Mouse (Mus musculus): ENCODE measurements around the gene Ly6g5b.
"Not testable (repeated sequence)": the region's sequence is repeated elsewhere in the genome, so short reads cannot be mapped to it uniquely, and the experiment has no call there.

The Ly6g5b gene

DNA sequence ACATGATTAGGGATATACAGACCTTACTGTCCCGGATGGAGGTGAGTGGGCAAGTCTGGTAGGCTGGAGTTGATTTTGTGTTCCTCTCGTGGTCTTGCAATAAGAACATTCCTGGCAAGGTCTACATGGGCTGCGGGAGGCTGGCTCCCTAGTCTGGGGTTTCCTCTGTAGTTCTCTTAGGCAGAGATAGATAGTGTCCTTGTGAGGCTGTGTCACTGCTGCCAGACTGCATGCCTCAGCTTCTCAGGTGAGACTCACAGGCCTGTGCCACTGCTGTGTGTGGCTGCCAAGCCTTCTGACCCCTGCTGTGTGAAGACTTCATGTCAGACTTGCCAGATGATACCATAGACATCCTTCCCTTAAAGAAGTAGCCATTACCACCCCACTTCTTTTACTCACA, 24.0 kb upstream of the Ly6g5b start:
- no peak for DNase-seq (ENCODE audit: low read depth)

DNA sequence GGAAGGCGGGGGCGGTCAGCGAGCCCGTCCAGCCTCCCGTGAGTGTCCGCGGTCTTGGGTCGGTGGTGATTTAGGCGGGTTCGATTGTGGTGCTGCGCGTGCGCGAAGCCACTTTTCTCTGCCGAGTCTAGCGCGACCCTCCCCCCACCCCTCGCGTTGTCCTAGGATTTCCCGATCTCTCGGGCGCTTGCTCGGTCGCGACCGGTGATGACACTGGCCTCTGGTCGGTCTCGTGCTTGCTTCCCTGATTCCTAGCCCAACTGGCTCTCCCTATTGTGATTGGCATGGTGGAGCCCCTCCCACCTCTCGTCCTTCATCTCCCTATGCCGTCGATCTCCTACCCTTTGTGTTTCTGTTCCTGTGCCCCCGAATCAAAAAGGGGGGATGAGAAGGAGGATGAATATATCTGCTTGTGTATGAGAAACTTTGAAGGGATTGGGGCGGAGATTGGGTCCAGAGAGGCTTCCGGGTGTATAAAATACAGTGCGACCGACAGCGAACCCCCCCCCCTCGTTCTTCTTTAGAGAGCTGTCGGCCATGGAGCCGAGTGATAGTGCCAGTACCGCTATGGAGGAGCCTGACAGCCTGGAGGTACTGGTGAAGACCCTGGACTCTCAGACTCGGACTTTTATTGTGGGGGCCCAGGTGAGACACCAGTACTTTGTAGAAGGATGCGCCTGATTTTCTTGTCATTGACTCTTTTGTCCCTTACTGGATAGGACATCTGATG, 20.5 kb upstream of the Ly6g5b start:
- DNase-seq (ENCODE audit: low read depth): peak; percentile 47

DNA sequence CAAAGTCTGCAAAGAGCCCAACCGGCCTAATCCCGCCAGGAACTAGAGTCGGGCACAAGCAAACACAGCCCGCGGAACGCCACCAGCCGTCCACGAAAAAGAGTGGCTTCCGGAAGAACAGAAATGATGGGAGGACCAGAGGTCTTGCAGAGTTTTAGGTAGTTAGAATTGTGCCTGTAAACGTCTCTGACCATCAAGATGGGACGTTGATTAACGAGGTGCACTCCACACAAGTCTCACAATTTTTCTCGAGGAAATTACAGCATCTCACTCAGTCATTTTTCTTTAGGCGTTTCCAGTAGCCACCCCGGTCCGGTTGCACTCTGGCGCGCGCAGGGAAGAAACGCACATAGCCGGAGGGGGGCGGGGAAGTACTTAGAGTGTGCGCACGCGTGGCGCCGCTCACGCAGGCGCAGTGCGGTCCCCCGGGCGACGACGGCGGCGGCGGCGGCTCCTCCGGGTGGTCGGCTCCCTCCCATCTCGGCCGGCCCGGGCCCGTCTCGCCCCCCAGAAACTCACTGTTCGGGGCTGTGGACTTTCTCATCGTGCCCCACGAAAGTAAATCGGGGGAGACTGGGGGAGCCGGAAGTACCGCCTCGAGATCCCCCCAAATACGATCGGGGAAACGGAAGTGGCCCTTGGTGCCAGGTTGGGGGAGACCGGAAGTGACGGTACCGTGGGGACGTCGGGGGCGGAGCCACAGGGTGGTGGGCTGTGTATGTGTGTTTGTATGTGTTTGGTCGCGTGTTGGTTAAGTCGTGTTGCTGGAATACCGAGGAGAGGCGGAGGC, 19.8 kb upstream of the Ly6g5b start, which contains the start of gene Bag6:
Gene Bag6, plus strand, starts transcription at position 378 of the 790 bp plus-strand sequence.
- DNase-seq (ENCODE audit: low read depth): peak; percentile 87

DNA sequence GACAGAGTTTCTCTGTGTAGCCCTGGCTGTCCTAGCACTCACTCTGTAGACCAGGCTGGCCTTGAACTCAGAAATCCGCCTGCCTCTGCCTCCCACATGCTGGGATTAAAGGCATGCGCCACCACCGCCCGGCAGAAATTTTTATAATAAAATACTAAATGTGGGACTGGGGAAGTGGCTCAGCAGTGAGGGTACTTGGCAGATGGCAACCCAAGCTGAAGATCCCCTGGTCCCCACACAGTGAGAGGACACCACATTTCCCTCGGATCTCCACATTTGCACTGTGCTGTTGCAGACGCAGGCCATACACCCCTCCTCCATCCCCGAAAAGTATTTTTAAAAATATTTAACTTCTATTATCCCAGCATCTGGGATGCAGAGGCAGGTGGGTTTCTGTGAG, 18.3 kb upstream of the Ly6g5b start:
- DNase-seq (ENCODE audit: low read depth): no peak

DNA sequence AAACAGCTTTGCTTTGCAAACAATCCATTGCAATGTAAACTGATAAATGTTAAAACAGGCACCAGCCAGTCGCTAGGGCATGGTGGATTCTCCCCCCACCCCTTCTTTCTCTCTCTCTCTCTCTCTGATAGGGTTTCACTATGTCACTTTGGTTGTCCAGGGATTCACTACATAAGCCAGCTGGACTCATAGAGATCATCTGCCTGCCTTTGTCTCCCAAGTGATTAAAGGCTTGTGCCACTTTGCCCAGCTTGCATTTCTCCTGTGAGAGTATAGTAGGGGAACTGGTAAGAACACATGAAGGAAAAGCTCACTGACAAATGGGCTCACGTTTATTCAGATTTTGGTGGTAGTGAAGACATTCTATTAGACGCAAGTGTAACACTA, 16.9 kb upstream of the Ly6g5b start:
- DNase-seq (ENCODE audit: low read depth): no peak

DNA sequence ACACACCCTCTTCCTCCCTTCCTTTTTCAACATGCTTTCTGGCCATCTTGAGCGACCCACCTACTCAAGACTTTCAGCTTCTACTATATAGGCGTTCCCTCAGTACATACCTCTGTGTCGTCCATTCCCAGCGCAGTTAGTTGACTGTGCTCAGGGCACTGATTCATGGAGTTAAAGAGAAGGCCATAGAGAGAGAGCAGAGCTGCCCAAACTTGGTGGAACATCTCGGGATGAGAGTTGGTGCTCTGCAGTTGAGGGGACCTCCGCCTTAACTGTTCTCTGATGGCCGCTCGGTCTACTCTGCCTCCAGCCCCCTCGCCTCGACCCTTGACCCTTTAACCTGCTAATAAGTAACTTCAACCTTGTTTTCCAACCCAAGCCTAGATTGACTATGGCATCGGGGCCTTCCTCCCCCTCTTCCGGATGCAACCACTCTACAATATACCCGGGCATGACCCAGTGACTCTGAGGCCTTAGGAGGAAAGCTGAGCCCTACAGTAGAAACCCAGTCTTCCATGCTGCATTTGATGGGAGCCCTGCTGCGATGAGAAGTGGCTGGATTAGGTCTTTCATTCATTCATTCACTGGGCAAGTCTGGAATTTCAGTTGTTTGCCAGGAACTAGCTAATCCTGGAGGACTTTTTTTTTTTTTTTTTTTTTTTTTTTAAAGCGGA, 16.4 kb upstream of the Ly6g5b start, which contains the start of gene Apom:
Gene Apom, minus strand, starts transcription at position 551 of the 674 bp plus-strand sequence.
- DNase-seq (ENCODE audit: low read depth): no peak

DNA sequence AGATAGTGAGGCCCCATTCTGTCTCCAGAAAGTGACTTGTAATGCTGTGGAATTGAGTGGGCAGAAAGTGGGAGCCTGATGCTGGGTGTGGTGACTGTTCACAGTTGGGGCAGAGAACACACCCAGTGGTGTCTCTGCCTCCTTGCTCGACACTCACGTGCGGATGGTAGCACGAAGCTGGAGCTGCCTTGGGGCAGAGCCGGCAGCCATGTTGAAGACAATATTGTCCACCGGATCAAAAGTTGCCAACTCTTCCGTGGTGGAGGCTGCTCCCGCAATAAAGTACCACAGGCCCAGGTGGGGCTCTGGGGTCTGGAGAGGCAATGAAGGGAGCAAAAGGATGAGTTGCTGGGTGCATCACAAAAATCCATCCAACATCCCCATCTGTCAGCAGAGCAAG, 15.8 kb upstream of the Ly6g5b start:
- DNase-seq (ENCODE audit: low read depth): no peak

DNA sequence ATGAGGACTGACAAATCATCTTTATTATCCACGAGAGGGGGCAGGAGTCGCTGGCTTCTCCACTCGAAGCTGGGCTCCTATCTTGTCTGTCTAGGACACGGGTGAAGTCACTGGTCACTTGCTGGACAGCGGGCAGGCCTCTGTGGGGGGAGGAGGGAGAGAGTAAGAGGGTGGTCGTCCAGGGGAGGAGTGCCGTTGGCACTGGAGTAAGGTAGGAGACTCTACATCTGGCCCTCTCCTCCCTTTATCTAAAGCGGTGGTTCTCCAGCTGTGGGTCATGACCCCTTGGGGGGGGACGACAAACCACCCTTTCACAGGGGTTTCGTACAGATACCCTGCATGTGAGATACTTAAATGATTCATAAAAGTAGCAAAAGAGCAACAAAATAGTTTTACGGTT, 13.8 kb upstream of the Ly6g5b start:
- no peak for DNase-seq (ENCODE audit: low read depth)

DNA sequence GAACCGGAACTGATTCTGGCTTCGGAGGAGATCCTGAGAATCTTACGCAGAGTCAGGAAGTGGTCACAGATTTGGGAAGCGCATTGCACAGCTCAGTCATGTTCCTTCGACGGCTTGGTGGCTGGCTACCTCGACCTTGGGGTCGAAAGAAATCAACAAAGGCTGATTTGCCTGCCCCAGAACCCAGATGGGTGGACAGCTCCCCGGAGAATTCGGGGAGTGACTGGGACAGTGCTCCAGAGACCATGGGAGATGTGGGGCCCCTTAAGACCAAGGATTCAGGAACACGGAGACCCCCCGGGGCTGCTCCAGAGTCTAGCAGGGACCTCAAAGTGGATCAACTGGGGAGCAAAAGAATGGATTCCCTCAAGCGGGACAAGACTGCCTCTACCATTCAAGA, 11.8 kb upstream of the Ly6g5b start:
- no peak for DNase-seq (ENCODE audit: low read depth)

DNA sequence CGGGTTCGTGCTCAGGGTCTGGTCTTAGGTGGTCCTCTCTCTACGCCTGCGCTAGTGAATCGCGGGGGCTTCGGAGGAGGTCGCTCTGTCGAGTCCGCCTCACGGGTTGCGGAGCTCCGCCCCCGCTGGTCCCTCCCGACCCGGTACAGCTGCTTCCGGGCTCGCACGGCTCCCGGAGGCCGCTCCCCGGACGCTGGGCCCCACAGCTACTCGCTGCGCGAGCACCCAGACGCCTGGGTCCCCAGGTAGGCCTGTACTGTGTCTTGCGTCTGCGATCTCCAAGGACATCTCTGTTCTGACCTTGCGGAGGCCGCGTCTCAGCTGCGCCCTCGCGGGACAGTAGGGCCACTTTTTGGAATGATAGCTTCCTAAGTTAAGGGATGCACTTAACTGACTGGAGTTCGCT, 11.0 kb upstream of the Ly6g5b start, which contains the start of gene D17H6S53E:
Gene D17H6S53E, plus strand, starts transcription at position 168 of the 406 bp plus-strand sequence.
- DNase-seq (ENCODE audit: low read depth): peak; percentile 56

DNA sequence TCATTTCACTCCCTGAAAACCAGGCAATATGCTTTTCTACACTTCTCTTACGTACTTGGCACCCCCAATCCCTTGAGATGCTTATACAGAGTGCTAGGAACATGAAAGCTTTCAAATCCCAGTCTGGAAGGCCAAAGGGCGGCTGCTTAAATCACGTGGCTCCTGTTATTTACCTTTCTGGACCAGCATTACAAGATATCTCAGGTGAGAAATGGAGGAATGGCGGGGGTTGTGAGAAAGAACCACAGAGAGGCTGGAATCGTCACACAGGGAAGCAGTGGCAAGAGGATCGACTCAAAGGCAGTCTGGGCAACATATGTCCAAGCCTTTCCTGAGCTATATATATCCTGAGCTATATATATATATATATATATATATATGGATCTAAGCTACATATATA, 10.3 kb upstream of the Ly6g5b start:
- DNase-seq (ENCODE audit: low read depth): no peak

DNA sequence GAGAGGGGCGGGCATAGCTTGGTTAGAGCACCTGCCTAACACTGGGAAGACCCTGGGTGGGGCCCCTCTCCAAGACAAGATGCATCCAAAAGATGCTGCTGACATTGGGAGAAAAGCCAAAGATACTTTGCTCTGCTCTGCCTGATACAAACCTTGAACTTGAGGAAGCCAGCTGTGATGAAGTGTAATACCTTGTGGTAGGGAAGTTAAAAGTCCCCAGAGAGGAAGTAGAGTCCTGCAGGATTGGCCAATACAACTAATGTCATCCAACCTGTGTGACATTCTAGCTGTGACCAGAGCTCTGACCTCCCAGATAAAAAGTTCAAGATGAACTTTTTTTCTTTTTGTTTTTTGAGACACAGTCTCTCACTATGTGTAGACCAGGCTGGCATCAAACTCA, 9.9 kb upstream of the Ly6g5b start:
- no peak for DNase-seq (ENCODE audit: low read depth)

DNA sequence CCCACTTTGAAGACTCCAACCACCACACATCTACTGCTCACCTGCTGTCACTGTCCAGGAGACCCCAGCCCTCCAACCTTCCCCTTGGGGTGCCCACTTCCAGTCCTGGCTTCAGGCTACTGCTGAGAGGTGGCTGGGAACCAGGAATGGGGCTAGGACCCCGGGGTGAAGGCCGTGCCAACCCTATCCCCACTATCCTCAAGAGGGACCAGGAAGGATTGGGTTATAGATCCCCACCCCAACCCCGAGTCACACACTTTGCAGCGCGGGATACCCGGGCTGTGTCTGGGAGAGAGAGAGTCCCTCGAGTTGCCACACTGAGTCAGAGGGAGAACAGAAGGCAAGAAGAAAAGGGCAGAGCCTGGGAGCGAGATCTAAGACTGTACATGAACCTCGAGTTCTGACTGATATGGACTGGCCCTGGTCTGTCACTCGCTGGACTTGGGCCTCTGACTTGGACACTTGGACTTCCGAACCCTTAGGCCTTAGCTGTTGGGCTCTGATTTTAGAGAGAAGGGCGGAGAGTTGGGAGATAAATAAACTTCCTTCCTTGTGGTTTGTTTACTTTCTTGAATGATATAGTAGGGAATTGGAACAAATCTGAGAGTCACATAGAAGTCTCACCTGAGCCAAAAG, 9.2 kb upstream of the Ly6g5b start:
- not testable (repeated sequence) for DNase-seq (ENCODE audit: low read depth)

DNA sequence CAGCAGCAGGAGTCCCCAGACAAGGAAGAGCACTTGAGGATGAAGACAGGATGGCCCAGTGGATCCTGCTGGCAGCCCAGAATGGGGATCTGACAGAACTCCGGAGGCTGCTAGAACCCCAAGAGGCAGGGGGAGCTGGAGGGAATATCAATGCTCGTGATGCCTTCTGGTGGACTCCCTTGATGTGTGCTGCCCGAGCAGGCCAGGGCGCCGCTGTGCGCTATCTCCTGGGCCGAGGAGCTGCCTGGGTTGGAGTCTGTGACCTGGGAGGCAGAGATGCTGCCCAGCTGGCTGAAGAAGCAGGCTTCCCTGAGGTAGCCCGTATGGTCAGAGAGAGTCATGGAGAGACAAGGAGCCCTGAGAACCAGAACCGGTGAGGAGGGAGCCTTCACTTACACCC, 8.1 kb upstream of the Ly6g5b start:
- DNase-seq (ENCODE audit: low read depth): not testable (repeated sequence)

DNA sequence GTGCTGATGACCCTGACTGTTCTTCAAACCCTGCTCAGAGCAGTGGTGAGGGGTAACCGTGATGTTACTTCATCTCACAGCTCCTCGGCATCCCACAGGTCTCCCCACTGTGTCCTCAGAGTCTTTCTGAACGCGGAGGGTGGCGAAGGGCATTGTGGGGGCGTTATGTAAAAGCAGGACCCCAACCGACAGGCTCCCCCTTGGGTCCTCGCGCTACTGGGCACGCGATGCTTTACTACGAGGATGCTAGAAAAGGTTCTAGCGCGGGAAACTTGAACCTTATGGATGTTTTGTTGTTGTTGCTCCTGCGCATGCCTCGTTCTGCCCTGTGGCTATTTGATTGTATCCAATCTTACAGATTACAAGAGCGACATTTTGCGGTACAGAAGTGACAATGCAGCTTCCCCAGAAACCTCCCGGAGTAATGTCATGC, 6.7 kb upstream of the Ly6g5b start, which contains the start of gene Csnk2b:
Gene Csnk2b, minus strand, starts transcription at position 183 of the 433 bp plus-strand sequence.
- peak; percentile 55 for DNase-seq (ENCODE audit: low read depth)

DNA sequence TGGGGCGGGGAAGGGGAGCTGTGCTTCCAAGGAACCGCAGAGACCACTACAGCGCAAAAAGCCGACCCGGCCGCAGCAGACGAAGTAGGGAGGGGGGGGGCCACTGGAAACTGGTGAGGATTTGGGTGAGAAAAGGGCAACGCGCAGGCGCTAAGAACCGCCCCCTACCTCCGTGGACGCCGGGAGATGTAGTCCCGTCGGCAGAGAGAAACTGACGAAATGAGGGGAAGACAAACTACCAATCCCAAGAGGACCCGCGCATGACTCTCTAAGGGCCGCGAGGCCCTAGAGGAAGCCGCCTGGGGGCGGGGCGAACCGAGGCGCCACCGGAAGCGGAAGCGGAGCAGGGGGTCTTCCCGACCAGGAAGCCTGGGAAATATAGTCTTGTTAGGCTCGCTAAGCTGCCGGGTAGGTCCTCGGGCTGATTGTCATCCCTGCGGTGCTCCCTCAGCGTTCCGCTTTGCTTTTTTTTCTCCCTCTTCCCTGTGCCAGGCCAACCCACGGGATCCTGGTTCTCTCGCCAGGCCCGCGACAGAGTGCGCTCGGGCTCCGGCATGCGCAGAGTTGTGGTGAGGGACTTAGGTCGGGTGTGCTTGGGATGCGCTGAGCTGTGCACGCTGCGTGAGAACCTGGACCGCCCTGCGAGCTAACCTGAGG, 6.0 kb upstream of the Ly6g5b start, which contains the start of gene Gpank1:
Gene Gpank1, plus strand, starts transcription at position 313 of the 657 bp plus-strand sequence.
- DNase-seq (ENCODE audit: low read depth): peak; percentile 98

DNA sequence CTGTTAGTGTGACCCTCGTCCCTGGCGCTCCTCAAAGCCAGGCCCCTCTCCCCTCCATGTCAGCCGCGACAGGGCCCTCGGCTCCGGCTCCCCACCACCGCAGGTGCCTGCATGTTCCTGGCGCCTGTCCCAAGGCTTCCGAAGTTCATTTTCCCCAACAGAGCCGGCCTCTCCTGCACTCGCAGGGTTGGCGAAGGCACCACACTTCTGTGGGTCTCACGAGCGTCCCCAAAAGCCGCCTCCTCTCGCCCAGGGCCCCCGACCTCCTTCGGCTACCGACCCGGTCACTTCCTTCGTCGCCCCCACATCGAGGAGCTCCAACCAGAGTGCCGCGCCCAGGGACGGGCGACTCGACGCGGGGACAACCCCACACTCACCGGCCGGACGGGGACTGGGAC, 5.5 kb upstream of the Ly6g5b start:
- DNase-seq (ENCODE audit: low read depth): no peak

DNA sequence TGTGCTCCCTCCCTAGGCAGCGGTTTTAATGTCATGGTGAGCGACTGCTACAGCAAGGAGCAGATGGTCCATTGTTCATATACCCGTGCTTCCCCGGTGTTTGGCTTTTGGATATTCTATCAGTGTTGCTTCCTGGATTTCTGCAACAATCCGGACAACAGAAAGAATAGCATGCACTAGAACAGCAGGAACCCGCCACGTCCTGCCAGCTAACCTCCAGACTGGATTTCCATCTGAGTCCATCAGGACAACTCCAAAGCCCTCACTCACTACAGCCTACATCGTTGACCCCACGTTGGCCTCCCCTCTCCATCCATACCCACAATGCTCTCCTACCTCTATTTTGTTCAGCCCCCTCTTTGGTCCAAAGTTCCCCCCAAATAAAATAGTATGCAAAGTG, 3.5 kb downstream of the Ly6g5b start:
- no peak for DNase-seq (ENCODE audit: low read depth)

DNA sequence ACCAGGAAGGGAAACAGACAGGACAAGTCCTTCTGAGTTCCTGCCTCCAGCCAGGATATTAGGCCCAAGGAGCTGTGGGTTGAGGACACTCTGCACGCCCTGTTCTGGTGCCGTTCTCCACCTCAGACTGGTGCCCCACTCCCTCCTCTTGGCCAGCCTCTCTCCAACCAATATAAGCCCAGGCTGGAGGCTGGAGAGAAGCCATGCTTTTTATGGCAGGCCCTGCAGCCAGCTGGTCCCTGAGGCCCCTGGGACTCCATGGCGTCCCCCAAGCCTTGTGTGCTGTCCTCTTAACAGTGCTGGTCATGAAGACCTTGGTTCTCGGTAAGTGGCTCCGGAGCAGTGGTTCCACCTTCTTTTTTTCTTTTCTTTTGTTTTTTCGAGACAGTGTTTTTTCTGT, 7.1 kb downstream of the Ly6g5b start, which contains the start of gene Ly6g5c:
Gene Ly6g5c, plus strand, starts transcription at position 183 of the 400 bp plus-strand sequence.
- DNase-seq (ENCODE audit: low read depth): no peak

DNA sequence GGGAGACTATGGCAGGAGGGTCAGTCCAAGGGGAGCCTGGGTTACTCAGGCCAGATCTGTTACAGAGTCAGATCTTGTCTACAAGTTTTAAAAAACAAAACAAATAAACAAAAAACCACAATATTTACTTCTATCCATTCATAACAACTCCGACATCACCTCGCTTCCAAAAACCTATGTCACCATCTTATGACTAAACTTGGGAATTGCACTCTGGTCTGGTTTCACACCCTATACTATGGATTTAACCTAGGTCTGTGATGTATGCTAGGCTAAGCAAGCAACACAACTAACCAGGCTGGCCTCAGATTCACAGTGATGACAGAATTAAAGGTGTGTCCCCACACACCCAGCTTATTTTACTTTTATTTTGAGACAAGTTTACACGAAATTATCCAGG, 8.7 kb downstream of the Ly6g5b start:
- DNase-seq (ENCODE audit: low read depth): no peak

DNA sequence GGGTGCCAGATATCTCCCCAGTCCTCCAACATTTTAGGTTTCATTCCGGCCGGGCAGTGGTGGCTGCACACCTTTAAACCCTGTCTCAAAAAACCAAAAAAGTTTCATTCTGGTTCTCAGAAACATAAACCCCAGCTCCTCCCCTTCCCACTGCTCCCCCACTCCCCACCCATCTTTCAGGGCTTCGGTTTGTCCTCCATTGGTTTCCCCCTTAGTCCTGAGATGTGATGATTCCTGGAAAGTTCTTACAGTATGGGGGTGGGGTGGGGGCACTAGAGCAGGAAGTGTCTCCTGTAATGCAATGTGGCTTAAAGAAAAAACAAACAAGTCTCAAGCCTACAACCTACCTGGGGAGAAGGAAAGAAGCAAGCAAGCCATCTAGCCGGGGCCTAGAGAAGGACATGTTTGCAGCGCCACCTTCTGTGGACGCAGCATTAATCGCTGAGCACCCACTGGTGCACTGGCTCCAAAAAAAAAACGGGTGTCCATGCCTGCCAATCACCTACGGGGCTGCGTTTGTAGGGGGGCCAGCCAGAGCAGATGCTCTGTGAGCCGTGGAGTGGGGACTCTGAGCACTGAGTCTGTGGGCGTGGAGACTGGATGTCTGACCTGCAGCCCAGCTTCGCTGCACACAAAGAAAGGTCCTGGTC, 9.4 kb downstream of the Ly6g5b start:
- no peak for DNase-seq (ENCODE audit: low read depth)
